Mouse (Mus musculus) kidney, embryonic 14.5 days (tissue): Measurements from ENCODE around the gene Ceacam15. TPM values are rescaled to one million over a fixed set of nuclear protein-coding genes. Genes with fewer than 3 reads are reported as not detected.
"Not testable (repeated sequence)": the region's sequence is repeated elsewhere in the genome, so short reads cannot be mapped to it uniquely, and the experiment has no call there.

Experiments used
- ATAC-seq: fragments of 200-750 bp; cut with Nextera tagmentation; 2 replicates; pipeline ENCODE4 v1.8.0; 2017; ENCODE audit warnings: moderate number of reproducible peaks, mild to moderate bottlenecking, moderate TSS enrichment, moderate library complexity; ENCODE audit not compliant: low FRiP score, low TSS enrichment
- H3K27ac ChIP-seq: fragments of 300-500 bp; sonication (generic); 2 replicates; pipeline ENCODE4 v1.5.1; 2014; ENCODE audit warnings: low read depth, mild to moderate bottlenecking, low read length, moderate library complexity, mixed read lengths
- H3K27me3 ChIP-seq: fragments of 300-500 bp; sonication (generic); 2 replicates; pipeline ENCODE4 v1.6.1; 2014; ENCODE audit warnings: mild to moderate bottlenecking, low read length; ENCODE audit not compliant: control insufficient read depth, insufficient read depth
- H3K36me3 ChIP-seq: fragments of 300-500 bp; sonication (generic); 2 replicates; pipeline ENCODE4 v1.6.1; 2014; ENCODE audit warnings: low read length, mixed read lengths; ENCODE audit not compliant: control insufficient read depth, insufficient read depth
- H3K4me1 ChIP-seq: fragments of 300-500 bp; sonication (generic); 2 replicates; pipeline ENCODE4 v1.6.1; 2014; ENCODE audit warnings: low read length, mixed read lengths; ENCODE audit not compliant: control insufficient read depth, insufficient read depth
- H3K4me2 ChIP-seq: fragments of 300-500 bp; sonication (generic); replicated peaks from 2 replicates; pipeline ENCODE4 v1.6.1; 2014; ENCODE audit warnings: low read depth, mild to moderate bottlenecking, low read length
- H3K4me3 ChIP-seq: fragments of 300-500 bp; sonication (generic); 2 replicates; pipeline ENCODE4 v1.5.1; 2014; ENCODE audit warnings: mild to moderate bottlenecking, low read length
- H3K9ac ChIP-seq: fragments of 300-500 bp; sonication (generic); 2 replicates; pipeline ENCODE4 v1.6.1; 2014; ENCODE audit warnings: low read depth, mild to moderate bottlenecking, low read length, moderate library complexity
- H3K9me3 ChIP-seq: fragments of 300-500 bp; sonication (generic); 2 replicates; pipeline ENCODE4 v1.6.1; 2016; ENCODE audit warnings: low read length; ENCODE audit not compliant: control insufficient read depth
- WGBS: fragments of 180-500 bp; shearing (Covaris S2); extraction: QIAGEN DNeasy Blood & Tissue Kit; methylation state at CpG from one replicate; pipeline ENCODE4 v1.1.7; 2014; 5-methylcytosine and 5-hydroxymethylcytosine counted together
- polyA plus RNA-seq: library from polyadenylated mRNA; unstranded; fragments of >200 nt; fragmentation: Nextera tagmentation; extraction: Ambion mirVana; gene quantifications from 2 replicates; pipeline ENCODE4 v1.2.1, GENCODE M21; 2014

The Ceacam15 gene
- polyA plus RNA-seq, 1 experiment from 2014 or later: not detected

GRCm38 (mm10) chr7:16639028-16639427, 36.5 kb downstream of the Ceacam15 start:
- no peak overlapping the region for H3K27ac ChIP-seq
- no peaks in the 10 kb centered on the region for H3K9me3 ChIP-seq
- no peak overlapping the region for H3K9ac ChIP-seq
- no peaks in the 10 kb centered on the region for H3K36me3 ChIP-seq
- 69% methylated on average over 3 of the region's 3 CpGs for WGBS
- H3K4me2 ChIP-seq: no peak overlapping the region
- no peak overlapping the region for H3K4me3 ChIP-seq
- no peak for ATAC-seq
- H3K4me1 ChIP-seq: no peaks in the 10 kb centered on the region
- no peaks in the 10 kb centered on the region for H3K27me3 ChIP-seq

- 0 out of 2 replicates have a peak, but pooled peaks have one; percentile 16 for ATAC-seq
- no peaks in the 10 kb centered on the region for H3K36me3 ChIP-seq
These were observed 40.4 kb downstream of the Ceacam15 start for GRCm38 (mm10) chr7:16635116-16635515.

GRCm38 (mm10) chr7:16633913-16634312, 41.6 kb downstream of the Ceacam15 start:
- H3K36me3 ChIP-seq, H3K27ac ChIP-seq, H3K9me3 ChIP-seq, H3K4me2 ChIP-seq, H3K4me3 ChIP-seq, H3K9ac ChIP-seq, H3K4me1 ChIP-seq, H3K27me3 ChIP-seq: not testable (repeated sequence)
- ATAC-seq: 0 out of 2 replicates have a peak, but pooled peaks have one; percentile 47
- WGBS: 14% methylated on average over 10 of the region's 10 CpGs

More at GRCm38 (mm10) chr7:16635116-16635515, 40.4 kb downstream of the Ceacam15 start:
- H3K27ac ChIP-seq: no peak overlapping the region
- H3K9ac ChIP-seq: no peak overlapping the region
- H3K27me3 ChIP-seq: no peaks in the 10 kb centered on the region
- no peak overlapping the region for H3K4me3 ChIP-seq
- no peaks in the 10 kb centered on the region for H3K9me3 ChIP-seq
- WGBS: 30% methylated on average over 3 of the region's 3 CpGs
- H3K4me1 ChIP-seq: no peaks in the 10 kb centered on the region
- H3K4me2 ChIP-seq: no peak overlapping the region

- H3K4me1 ChIP-seq: no peaks in the 10 kb centered on the region
- no peak overlapping the region for H3K27ac ChIP-seq
- 62% methylated on average over 4 of the region's 4 CpGs for WGBS
- H3K27me3 ChIP-seq: no peaks in the 10 kb centered on the region
- no peak overlapping the region for H3K4me2 ChIP-seq
- no peak for ATAC-seq
- no peak overlapping the region for H3K4me3 ChIP-seq
- no peaks in the 10 kb centered on the region for H3K9me3 ChIP-seq
- no peaks in the 10 kb centered on the region for H3K36me3 ChIP-seq
- no peak overlapping the region for H3K9ac ChIP-seq
These were observed 43.6 kb downstream of the Ceacam15 start for GRCm38 (mm10) chr7:16631932-16632331.

GRCm38 (mm10) chr7:16631025-16631424, 44.5 kb downstream of the Ceacam15 start:
- no peak overlapping the region for H3K4me3 ChIP-seq
- no peak overlapping the region for H3K9ac ChIP-seq
- H3K9me3 ChIP-seq: no peaks in the 10 kb centered on the region
- H3K36me3 ChIP-seq: no peaks in the 10 kb centered on the region
- no peak for ATAC-seq
- H3K27ac ChIP-seq: no peak overlapping the region
- 40% methylated on average over 4 of the region's 4 CpGs for WGBS
- no peak overlapping the region for H3K4me2 ChIP-seq
- H3K27me3 ChIP-seq: no peaks in the 10 kb centered on the region
- no peaks in the 10 kb centered on the region for H3K4me1 ChIP-seq

GRCm38 (mm10) chr7:16629598-16630296, 45.8 kb downstream of the Ceacam15 start:
- no peak overlapping the region for H3K9ac ChIP-seq
- H3K4me3 ChIP-seq: no peak overlapping the region
- no peaks in the 10 kb centered on the region for H3K27me3 ChIP-seq
- no peaks in the 10 kb centered on the region for H3K9me3 ChIP-seq
- H3K4me1 ChIP-seq: no peaks in the 10 kb centered on the region
- no peak overlapping the region for H3K4me2 ChIP-seq
- H3K27ac ChIP-seq: no peak overlapping the region
- 17% methylated on average over 10 of the region's 10 CpGs for WGBS
- H3K36me3 ChIP-seq: no peaks in the 10 kb centered on the region
- ATAC-seq: peak; percentile 32; the same call in 1 of the 2 replicates

- WGBS: 32% methylated on average over 12 of the region's 12 CpGs
- H3K9me3 ChIP-seq: no peaks in the 10 kb centered on the region
- no peak overlapping the region for H3K9ac ChIP-seq
- H3K27ac ChIP-seq: no peak overlapping the region
- H3K36me3 ChIP-seq: no peaks in the 10 kb centered on the region
- no peak overlapping the region for H3K4me2 ChIP-seq
- H3K4me1 ChIP-seq: no peaks in the 10 kb centered on the region
- H3K27me3 ChIP-seq: no peaks in the 10 kb centered on the region
- no peak overlapping the region for H3K4me3 ChIP-seq
- peak; percentile 61; the same call in 1 of the 2 replicates for ATAC-seq
These were observed 47.3 kb downstream of the Ceacam15 start for GRCm38 (mm10) chr7:16628096-16628771.

GRCm38 (mm10) chr7:16623687-16624086, 51.8 kb downstream of the Ceacam15 start:
- no peaks in the 10 kb centered on the region for H3K36me3 ChIP-seq
- no peak overlapping the region for H3K4me2 ChIP-seq
- H3K27me3 ChIP-seq: no peaks in the 10 kb centered on the region
- no peak overlapping the region for H3K9ac ChIP-seq
- H3K4me1 ChIP-seq: peaks cover 5% of the 10 kb centered on the region; the same call in 1 of the 2 replicates
- no peak overlapping the region for H3K27ac ChIP-seq
- no peak for ATAC-seq
- no peak overlapping the region for H3K4me3 ChIP-seq
- no peaks in the 10 kb centered on the region for H3K9me3 ChIP-seq

GRCm38 (mm10) chr7:16623131-16623530, 52.4 kb downstream of the Ceacam15 start:
- H3K36me3 ChIP-seq: no peaks in the 10 kb centered on the region
- H3K27me3 ChIP-seq: no peaks in the 10 kb centered on the region
- H3K4me1 ChIP-seq: peaks cover 11% of the 10 kb centered on the region; the same call in 1 of the 2 replicates
- no peaks in the 10 kb centered on the region for H3K9me3 ChIP-seq
- no peak overlapping the region for H3K4me2 ChIP-seq
- H3K9ac ChIP-seq: no peak overlapping the region
- no peak overlapping the region for H3K27ac ChIP-seq
- ATAC-seq: no peak
- H3K4me3 ChIP-seq: no peak overlapping the region
- WGBS: 30% methylated on average over 4 of the region's 4 CpGs
